Mouse (Mus musculus) olfactory bulb, adult 2 months (tissue): ENCODE data around the gene Adcy6.

Source experiments
- CTCF ChIP-seq: fragments of 200-500 bp; IDR thresholded peaks from 2 replicates; pipeline ENCODE4 v1.5.1; 2012; ENCODE audit warnings: low read depth, mild to moderate bottlenecking, low read length, moderate library complexity; ENCODE audit not compliant: insufficient read depth
- POLR2A ChIP-seq: fragments of 200-500 bp; IDR thresholded peaks from 2 replicates; pipeline ENCODE4 v1.6.1; 2012; ENCODE audit warnings: mild to moderate bottlenecking, low read depth, low read length, moderate library complexity; ENCODE audit not compliant: insufficient read depth

- TF ChIP-seq POLR2A: no peak
- TF ChIP-seq CTCF: no peak
Observed at GRCm38 (mm10) chr15:98608784-98609250, 1.1 kb downstream of the Adcy6 start.
